Mouse (Mus musculus): ENCODE results near the gene Akt1.

Akt1 gene

GRCm38 (mm10) chr12:112627097-112627881, 47.4 kb downstream of the Akt1 start:
- ATAC-seq (ENCODE audit: low TSS enrichment) = no peak

- no peak for ATAC-seq (ENCODE audit: low TSS enrichment)
These were observed 48.2 kb downstream of the Akt1 start for GRCm38 (mm10) chr12:112626455-112626854.

DNA sequence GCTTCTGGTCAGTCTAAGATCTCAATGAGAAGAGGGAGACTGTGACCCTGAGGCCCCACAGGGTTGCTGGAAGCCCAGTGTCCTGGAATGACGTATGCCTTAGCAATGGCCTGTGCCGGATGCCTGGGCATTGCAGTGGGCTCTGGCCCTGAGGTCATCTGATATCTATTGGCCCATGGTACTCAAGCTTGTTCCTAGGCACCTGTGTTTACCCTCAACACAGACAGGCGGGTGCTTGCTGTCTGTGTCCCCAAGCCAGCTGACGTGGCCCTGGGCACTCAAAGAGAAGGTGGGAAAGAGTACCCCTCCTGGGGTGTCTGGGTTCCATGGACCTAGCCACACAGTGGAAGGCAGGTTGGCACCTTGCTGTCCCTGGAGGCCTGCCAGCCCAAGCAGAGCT, 49.0 kb downstream of the Akt1 start:
- no peak for ATAC-seq (ENCODE audit: low TSS enrichment)

DNA sequence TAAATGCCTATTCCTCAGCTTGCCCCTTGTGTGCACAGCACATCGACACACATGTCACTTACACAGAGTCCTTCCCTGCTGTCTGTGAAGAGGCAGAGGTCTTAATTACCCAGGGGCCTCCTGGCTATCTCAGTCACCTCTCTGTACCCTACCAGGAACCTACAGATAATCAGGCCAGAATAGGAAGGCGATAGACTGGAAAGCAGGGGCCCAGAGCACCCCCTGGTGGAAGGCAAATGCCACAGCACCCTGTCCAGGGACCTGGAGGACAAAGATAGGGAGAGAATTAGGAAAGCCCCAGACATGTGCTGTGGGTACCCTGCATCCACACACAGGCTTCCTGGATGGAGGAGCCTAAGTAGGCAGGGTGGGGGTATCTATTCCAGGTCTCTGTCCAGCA, 50.9 kb downstream of the Akt1 start:
- ATAC-seq (ENCODE audit: low TSS enrichment) = peak; percentile 35

DNA sequence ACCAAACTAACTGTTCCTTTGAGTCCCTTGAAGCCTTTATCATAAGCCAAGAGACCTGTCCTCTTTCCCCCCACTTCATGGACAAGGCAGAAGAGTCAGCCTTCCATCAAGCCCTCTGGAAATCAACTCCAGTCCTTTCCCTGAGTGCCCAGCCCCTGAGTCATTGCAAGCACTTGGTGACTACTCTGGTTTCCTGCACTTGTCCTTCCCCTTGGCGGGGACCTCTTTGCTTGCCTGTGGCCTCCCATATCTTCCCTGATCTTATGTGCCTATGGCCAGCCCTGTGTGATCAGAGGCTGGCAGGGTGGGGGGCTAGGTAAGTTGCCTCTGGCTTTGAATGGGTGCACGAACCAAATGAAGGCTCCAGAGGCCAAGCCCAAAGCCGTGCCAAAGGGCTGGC, 52.8 kb downstream of the Akt1 start:
- ATAC-seq (ENCODE audit: low TSS enrichment) = no peak

DNA sequence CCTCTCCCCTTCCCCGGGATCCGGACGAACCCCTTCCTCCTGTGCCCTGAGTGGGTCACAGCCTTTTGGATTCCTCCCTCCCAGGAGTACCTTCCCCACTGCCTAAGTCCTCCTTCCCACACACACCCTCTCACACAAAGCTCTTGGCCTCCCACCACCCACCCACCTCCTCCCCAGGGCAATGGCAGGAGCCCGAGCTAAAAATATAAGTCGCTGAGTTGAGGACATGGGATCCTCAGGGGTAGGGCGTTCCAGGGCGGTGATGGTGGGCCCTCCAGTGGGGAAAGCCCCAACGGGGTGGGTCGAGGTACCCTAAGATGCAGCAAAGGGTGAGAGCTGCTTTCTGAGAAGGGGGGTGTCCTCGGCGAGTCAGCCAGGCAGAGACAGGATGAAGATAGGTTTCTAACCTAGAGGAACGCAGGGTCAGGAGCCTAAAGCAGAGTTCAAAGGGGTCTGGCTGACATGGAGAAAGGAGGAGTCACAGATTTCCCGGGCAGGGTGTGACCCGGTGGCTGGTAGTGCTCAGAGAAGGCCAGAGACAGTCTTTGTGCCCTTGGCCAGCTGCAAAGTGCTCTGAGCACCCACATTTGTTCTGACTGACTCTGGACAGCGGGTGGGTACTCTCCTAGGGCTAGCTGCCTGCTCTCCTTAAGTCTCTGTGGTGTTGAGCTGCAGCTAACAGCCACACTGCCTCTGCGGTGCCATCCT, 54.2 kb downstream of the Akt1 start:
- ATAC-seq (ENCODE audit: low TSS enrichment) = no peak

- ATAC-seq (ENCODE audit: low TSS enrichment) = peak; percentile 2; the same call in 1 of the 2 replicates
These were observed 54.9 kb downstream of the Akt1 start, which contains the start of gene Adssl1 for GRCm38 (mm10) chr12:112619686-112620353. TSS of gene Adssl1 (plus strand) at chr12:112620045.

- no peak for ATAC-seq (ENCODE audit: low TSS enrichment)
These were observed 55.6 kb downstream of the Akt1 start for GRCm38 (mm10) chr12:112618981-112619685.

DNA sequence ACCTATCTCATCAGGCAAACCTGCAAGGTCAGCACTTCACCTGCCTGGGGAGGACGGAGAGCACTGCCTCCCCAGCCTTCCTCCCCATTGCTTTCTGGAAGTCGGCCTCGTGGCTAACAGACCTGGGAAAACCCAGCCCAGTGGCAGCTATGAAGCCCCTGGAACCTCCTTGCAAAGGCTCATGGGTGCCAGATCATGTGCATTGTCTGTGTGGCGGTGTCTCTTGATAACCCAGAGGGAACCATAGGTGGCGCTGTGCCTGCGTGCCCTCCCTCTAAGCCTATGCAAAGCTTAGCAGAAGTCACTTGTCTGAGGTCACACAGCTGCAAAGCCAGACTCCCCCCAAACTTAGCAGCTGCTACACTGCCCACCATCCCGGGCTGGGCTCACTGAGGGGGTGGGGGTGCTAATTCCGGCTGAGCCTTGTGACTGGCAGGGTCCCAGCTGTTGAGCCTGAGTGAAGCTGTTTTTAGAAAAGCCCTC, 56.7 kb downstream of the Akt1 start:
- ATAC-seq (ENCODE audit: low TSS enrichment) = peak; percentile 29

DNA sequence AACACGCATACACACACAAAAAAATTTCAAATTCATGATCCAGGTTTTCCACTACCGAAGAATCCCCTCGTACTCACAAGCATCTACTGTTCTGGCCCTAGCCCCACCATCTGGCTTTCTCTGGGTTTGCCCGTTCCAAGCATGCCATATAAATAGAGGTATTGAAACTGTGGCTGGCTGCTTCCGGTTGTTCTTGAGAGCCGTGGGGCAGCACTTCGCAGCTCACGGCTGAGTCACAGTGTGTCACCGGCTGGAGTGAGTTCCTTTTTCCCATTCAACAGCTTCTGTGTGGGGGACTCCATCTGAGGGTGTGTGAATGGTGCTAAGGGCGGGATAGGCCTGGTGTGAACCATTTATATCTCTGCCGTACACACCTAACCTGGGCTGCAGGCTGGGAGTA, 57.5 kb downstream of the Akt1 start:
- ATAC-seq (ENCODE audit: low TSS enrichment) = peak; percentile 58

- no peak for ATAC-seq (ENCODE audit: low TSS enrichment)
These were observed 58.0 kb downstream of the Akt1 start for GRCm38 (mm10) chr12:112616668-112617067.

DNA sequence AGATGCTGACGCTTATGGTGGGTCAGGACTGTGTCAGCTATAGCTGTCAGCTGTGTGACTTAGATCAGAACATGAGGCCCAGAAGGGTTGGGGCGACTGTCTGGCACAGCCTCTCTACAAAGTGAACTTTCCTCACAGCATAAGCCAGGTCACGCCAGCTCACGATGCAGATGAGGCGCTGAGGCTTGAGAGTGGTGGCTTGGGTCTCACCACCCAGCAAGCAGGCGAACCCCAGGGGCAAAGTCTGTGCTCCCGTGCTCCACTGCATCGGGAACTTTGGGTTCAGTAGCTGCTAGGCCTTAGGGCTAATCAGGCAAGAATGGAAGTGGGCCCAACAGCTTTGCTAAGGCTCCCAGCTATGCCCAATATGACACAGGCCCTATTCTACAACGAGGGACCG, 65.7 kb downstream of the Akt1 start:
- ATAC-seq (ENCODE audit: low TSS enrichment) = no peak

- no peak for ATAC-seq (ENCODE audit: low TSS enrichment)
These were observed 67.7 kb downstream of the Akt1 start for GRCm38 (mm10) chr12:112606998-112607397.

- ATAC-seq (ENCODE audit: low TSS enrichment) = peak; percentile 79
These were observed 68.9 kb downstream of the Akt1 start for GRCm38 (mm10) chr12:112605766-112606165.

DNA sequence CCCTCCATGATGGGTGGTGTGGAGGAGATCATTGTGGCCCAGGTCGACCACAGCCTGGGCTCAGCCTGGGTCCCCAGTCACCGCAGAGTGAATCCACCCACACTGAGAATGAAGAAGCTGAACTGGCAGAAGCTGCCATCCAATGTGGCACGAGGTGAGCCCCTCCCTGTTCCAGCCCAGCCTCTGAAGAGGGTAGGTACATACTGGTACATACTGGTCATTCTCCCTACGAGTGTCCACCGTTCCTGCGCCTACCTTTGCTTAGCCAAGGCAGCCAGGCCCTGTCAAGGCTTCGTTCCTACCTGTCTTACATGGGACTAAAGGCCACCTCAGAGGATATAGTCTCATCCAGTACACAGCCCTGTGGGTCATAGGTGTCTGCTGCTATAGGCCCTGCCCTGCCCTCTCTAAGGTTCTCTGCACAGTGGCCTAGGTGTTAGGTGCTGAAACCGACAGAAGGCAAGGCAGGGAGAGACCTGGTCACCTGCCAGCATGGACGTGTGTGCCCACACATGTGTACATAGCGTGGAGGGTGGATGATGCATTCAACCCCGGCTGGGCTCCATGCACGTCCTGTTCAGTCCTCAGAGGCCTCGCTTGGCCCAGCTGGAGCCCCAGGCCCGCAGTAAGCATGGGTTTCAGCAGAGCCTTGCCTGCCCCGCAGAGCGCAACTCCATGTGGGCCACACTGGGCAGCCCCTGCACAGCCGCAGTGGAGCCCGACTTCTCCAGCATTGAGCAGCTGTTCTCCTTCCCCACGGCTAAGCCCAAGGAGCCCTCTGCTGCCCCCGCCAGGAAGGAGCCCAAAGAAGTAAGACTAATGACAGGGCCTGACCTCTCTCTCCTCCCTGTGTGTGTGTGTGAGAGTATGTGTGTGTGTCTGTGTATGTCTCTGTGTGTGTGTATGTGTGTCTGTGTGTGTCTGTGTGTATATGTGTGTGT, 69.7 kb downstream of the Akt1 start:
- ATAC-seq (ENCODE audit: low TSS enrichment) = peak; percentile 54

DNA sequence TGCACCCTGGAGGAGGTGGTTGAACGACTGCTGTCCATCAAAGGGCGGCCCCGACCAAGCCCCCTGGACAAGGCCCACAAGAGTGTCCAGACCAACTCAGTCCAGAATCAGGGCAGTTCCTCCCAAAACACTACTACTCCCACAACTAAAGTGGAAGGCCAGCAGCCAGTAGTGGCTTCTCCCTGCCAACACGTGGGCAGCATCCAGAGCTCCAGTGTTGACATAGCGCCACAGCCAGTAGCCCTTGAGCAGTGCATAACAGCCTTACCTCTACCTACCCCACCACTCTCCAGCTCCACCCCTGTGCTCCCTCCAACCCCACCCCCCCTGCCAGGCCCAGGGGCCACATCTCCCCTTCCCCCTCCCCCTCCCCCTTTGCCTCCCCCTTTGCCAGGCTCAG, 70.7 kb downstream of the Akt1 start:
- ATAC-seq (ENCODE audit: low TSS enrichment) = no peak
